Mouse (Mus musculus) heart, postnatal 0 days (tissue): ENCODE results near the gene Spp1. TPM values are rescaled to one million over a fixed set of nuclear protein-coding genes. Genes with fewer than 3 reads are reported as not detected.

Source experiments
- ATAC-seq: fragments of 200-750 bp; cut with Nextera tagmentation; 2 replicates; pipeline ENCODE4 v1.8.0; 2017; ENCODE audit warnings: low read depth, moderate number of reproducible peaks, moderate library complexity; ENCODE audit not compliant: insufficient read depth
- DNase-seq: peaks from one replicate; pipeline ENCODE4 v3.0.0-alpha.2; 2016; ENCODE audit warnings: low spot score
- H3K27ac ChIP-seq: fragments of 300-500 bp; sonication (generic); 2 replicates; pipeline ENCODE4 v1.5.1; 2014; ENCODE audit warnings: low read depth, mild to moderate bottlenecking
- H3K27me3 ChIP-seq: fragments of 300-500 bp; sonication (generic); 2 replicates; pipeline ENCODE4 v1.6.1; 2014; ENCODE audit warnings: low read length, mixed read lengths; ENCODE audit not compliant: control insufficient read depth, insufficient read depth
- H3K36me3 ChIP-seq: fragments of 300-500 bp; sonication (generic); replicated peaks from 2 replicates; pipeline ENCODE4 v1.6.1; 2014; ENCODE audit warnings: low read length, mixed read lengths; ENCODE audit not compliant: control insufficient read depth, insufficient read depth
- H3K4me1 ChIP-seq: fragments of 300-500 bp; sonication (generic); 2 replicates; pipeline ENCODE4 v1.6.1; 2014; ENCODE audit warnings: antibody characterized with exemption; ENCODE audit not compliant: control insufficient read depth, insufficient read depth
- H3K4me2 ChIP-seq: fragments of 300-500 bp; sonication (generic); 2 replicates; pipeline ENCODE4 v1.6.1; 2014; ENCODE audit warnings: low read depth, mild to moderate bottlenecking, low read length, moderate library complexity
- H3K4me3 ChIP-seq: fragments of 300-500 bp; sonication (generic); 2 replicates; pipeline ENCODE4 v1.5.1; 2014; ENCODE audit warnings: low read depth, low read length
- H3K9ac ChIP-seq: fragments of 300-500 bp; sonication (generic); replicated peaks from 2 replicates; pipeline ENCODE4 v1.6.1; 2014; ENCODE audit warnings: low read depth, low read length, mixed read lengths
- H3K9me3 ChIP-seq: fragments of 300-500 bp; sonication (generic); replicated peaks from 2 replicates; pipeline ENCODE4 v1.6.1; 2016; ENCODE audit warnings: low read length; ENCODE audit not compliant: control insufficient read depth
- CTCF ChIP-seq: IDR thresholded peaks from 2 replicates; pipeline ENCODE4 v1.5.1; 2016; ENCODE audit warnings: antibody characterized with exemption, control low read depth, low read depth
- EP300 ChIP-seq: IDR thresholded peaks from 2 replicates; pipeline ENCODE4 v1.6.1; 2016; ENCODE audit warnings: antibody characterized with exemption, low read depth
- WGBS: fragments of 180-500 bp; shearing (Covaris S2); extraction: QIAGEN DNeasy Blood & Tissue Kit; methylation state at CpG from one replicate; pipeline ENCODE4 v1.1.7; 2014; 5-methylcytosine and 5-hydroxymethylcytosine counted together
- polyA plus RNA-seq: library from polyadenylated mRNA; unstranded; fragments of >200 nt; fragmentation: Nextera tagmentation; extraction: Ambion mirVana; gene quantifications from 2 replicates; pipeline ENCODE4 v1.2.1, GENCODE M21; 2015
- total RNA-seq: library from RNA; depleted of rRNA; stranded (reverse); fragments of >200 nt; gene quantifications from 2 replicates; pipeline ENCODE4 v1.2.3, GENCODE M21; 2014; ENCODE audit warnings: low replicate concordance

The Spp1 gene
- total and polyA plus RNA-seq, 2 experiments from 2014 or later = 0.53 to 11.2 TPM

GRCm38 (mm10) chr5:104398001-104398400 is 36.9 kb upstream of the Spp1 start:
- Histone ChIP-seq H3K27me3 (no peaks in the 10 kb centered on the region), H3K9ac (no peak overlapping the region)
- WGBS = 46% methylated on average over 1 of the region's 1 CpGs

GRCm38 (mm10) chr5:104399291-104399950 is 35.5 kb upstream of the Spp1 start:
- no peaks in the 10 kb centered on the region for H3K36me3 ChIP-seq
- H3K27me3 ChIP-seq = no peaks in the 10 kb centered on the region
- H3K9ac ChIP-seq = no peak overlapping the region
- H3K4me2 ChIP-seq = no peak overlapping the region
- TF ChIP-seq CTCF = no peak
- H3K4me3 ChIP-seq = no peak overlapping the region
- H3K4me1 ChIP-seq = no peaks in the 10 kb centered on the region
- 65% methylated on average over 9 of the region's 9 CpGs for WGBS
- no peak for ATAC-seq
- no peaks in the 10 kb centered on the region for H3K9me3 ChIP-seq
- no peak for DNase-seq
- no peak overlapping the region for H3K27ac ChIP-seq

More at GRCm38 (mm10) chr5:104398001-104398400, 36.9 kb upstream of the Spp1 start:
- ATAC-seq (no peak), DNase-seq (no peak)
- TF ChIP-seq EP300 (no peak), CTCF (no peak)
- no peak overlapping the region for H3K4me2 ChIP-seq
- no peaks in the 10 kb centered on the region for H3K36me3 ChIP-seq
- no peak overlapping the region for H3K27ac ChIP-seq
- H3K9me3 ChIP-seq = no peaks in the 10 kb centered on the region
- no peak overlapping the region for H3K4me3 ChIP-seq
- no peaks in the 10 kb centered on the region for H3K4me1 ChIP-seq

- H3K27ac ChIP-seq = no peak overlapping the region
- ATAC-seq = no peak
- no peaks in the 10 kb centered on the region for H3K9me3 ChIP-seq
- TF ChIP-seq EP300 (no peak), CTCF (no peak)
- no peak for DNase-seq
- H3K4me3 ChIP-seq = no peak overlapping the region
- no peaks in the 10 kb centered on the region for H3K36me3 ChIP-seq
- H3K4me2 ChIP-seq = no peak overlapping the region
- H3K4me1 ChIP-seq = no peaks in the 10 kb centered on the region
- WGBS = 42% methylated on average over 1 of the region's 1 CpGs
- no peaks in the 10 kb centered on the region for H3K27me3 ChIP-seq
- H3K9ac ChIP-seq = no peak overlapping the region
Observed at GRCm38 (mm10) chr5:104399970-104400369, 34.9 kb upstream of the Spp1 start.

- Histone ChIP-seq H3K27ac (no peak overlapping the region), H3K9ac (no peak overlapping the region), H3K36me3 (no peaks in the 10 kb centered on the region), H3K27me3 (no peaks in the 10 kb centered on the region), H3K4me2 (no peak overlapping the region), H3K4me1 (no peaks in the 10 kb centered on the region), H3K9me3 (no peaks in the 10 kb centered on the region), H3K4me3 (no peak overlapping the region)
- DNase-seq = no peak
- whole genome bisulfite sequencing = 47% methylated on average over 3 of the region's 3 CpGs
- TF ChIP-seq EP300 (no peak), CTCF (no peak)
- ATAC-seq = no peak
Observed at GRCm38 (mm10) chr5:104402651-104403050, 32.3 kb upstream of the Spp1 start.

- H3K9ac ChIP-seq = no peak overlapping the region
- H3K9me3 ChIP-seq = no peaks in the 10 kb centered on the region
- no peak for DNase-seq
- WGBS = 61% methylated on average over 3 of the region's 3 CpGs
- TF ChIP-seq EP300 (no peak), CTCF (no peak)
- no peaks in the 10 kb centered on the region for H3K27me3 ChIP-seq
- H3K4me2 ChIP-seq = no peak overlapping the region
- no peaks in the 10 kb centered on the region for H3K4me1 ChIP-seq
- ATAC-seq = no peak
- H3K36me3 ChIP-seq = no peaks in the 10 kb centered on the region
- no peak overlapping the region for H3K27ac ChIP-seq
- H3K4me3 ChIP-seq = no peak overlapping the region
Observed at GRCm38 (mm10) chr5:104403351-104403750, 31.6 kb upstream of the Spp1 start.

- no peak overlapping the region for H3K4me3 ChIP-seq
- H3K27ac ChIP-seq = no peak overlapping the region
- H3K4me2 ChIP-seq = no peak overlapping the region
- DNase-seq (no peak), ATAC-seq (no peak)
- H3K9ac ChIP-seq = no peak overlapping the region
- H3K4me1 ChIP-seq = no peaks in the 10 kb centered on the region
- H3K27me3 ChIP-seq = no peaks in the 10 kb centered on the region
- 78% methylated on average over 7 of the region's 7 CpGs for WGBS
- TF ChIP-seq EP300 (no peak), CTCF (no peak)
- no peaks in the 10 kb centered on the region for H3K36me3 ChIP-seq
- no peaks in the 10 kb centered on the region for H3K9me3 ChIP-seq
Observed at GRCm38 (mm10) chr5:104404551-104404950, 30.4 kb upstream of the Spp1 start.
